Mouse (Mus musculus): Measurements from ENCODE around the gene C1qtnf1.

DNA sequence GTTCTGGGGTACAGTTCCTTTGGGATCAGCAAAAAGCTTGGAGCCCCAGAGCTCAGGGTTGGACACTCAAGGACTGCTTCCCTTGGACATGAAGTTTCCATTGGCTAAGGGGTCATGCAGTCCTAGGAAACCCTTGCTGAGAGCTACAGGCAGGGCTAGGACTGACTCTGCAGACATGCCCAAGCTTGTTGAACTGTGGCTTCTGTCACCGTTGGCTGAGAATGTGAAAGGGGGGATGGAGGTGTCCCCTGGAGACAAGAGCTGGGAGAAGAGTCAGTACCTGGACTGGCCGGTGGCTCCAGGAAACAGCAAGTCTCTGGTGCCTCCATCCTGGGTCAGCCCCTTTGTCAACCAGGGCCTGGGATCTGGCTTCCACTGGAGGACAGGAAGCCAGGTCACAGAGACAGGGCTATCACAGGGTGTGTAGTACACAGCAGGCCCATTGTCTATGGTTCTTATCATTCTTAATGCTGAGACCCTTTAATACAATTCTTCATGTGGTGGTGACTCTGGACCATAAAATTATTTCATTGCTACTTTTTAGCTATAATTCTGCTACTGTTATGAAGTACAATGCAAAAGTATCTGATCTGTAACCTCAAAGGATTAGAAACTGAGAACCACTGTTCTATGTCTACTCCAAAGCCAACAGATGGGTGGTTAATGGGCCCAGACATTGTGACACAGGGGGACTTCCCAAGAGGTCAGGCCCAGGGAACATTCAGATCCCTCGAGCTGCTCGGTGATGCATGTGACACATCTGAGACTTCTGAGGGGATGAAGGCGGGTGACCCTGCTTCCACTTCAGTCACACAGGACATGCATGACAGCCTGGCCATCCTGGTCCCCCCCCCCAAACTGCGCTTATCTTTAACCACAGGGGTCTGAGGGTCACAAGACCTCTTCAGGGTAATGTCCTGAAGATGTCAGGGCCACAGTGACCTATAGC, 23.8 kb upstream of the C1qtnf1 start:
- TF ChIP-seq CHD2 (IDR thresholded peaks at IDR 0.05; ENCODE audit: low read depth, low read length) (no peak), MAFK (IDR thresholded peaks at IDR 0.05; ENCODE audit: insufficient read depth, low read depth, low read length) (no peak)
